Mouse (Mus musculus) liver, postnatal 0 days (tissue): ENCODE data around the gene Ndufa12.

Source experiments
- CTCF ChIP-seq: sonication (generic); IDR thresholded peaks from 2 replicates; pipeline ENCODE4 v1.5.1; 2016; ENCODE audit warnings: antibody characterized with exemption, low read depth
- EP300 ChIP-seq: IDR thresholded peaks from 2 replicates; pipeline ENCODE4 v1.6.1; 2016; ENCODE audit warnings: antibody characterized with exemption, low read depth, mild to moderate bottlenecking

GRCm38 (mm10) chr10:94211725-94212124, 13.2 kb downstream of the Ndufa12 start:
- TF ChIP-seq CTCF (no peak), EP300 (no peak)
